Mouse (Mus musculus): ENCODE results near the gene Slc9a3r1.

The Slc9a3r1 gene

DNA sequence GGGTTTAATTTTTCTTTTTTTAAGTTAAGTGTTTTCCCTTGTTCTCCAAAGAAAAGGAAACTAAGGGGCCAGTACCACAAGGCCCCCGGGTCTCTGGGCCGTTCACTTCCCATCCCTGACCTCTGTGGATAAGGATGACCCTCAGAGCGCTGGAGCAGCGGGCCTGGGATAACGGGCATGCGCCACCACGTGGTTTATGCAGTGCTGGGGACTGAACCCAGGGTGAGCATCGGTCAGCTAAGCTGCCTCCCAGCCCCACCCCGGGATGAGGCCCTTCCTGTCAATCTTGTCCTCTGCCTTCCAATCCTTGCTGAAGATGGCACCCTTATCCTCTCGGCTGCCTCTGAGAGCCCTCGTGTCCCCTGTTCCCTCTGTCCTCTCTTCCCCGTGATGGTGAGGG, 64.5 kb downstream of the Slc9a3r1 start:
- no peak for DNase-seq

DNA sequence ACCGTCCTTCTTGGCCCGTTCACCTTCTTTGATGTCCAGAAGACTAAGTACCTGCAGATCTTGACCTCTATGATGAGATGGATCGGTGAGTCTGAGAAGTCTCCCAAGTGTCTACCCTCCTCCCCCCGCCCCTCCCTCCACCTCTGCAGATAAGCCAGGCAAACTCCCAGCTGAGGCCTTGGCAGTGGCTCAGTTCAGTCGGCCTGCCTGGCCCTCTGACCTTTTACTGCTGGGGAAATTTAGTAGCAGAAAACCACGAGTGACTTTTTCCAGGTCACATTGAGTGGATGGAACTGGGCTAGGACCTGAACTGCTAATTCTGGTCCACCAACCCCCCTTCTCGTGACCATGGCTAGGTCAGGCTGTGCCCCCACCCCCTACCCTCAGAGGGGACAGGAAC, 65.3 kb downstream of the Slc9a3r1 start:
- DNase-seq, result no peak

DNA sequence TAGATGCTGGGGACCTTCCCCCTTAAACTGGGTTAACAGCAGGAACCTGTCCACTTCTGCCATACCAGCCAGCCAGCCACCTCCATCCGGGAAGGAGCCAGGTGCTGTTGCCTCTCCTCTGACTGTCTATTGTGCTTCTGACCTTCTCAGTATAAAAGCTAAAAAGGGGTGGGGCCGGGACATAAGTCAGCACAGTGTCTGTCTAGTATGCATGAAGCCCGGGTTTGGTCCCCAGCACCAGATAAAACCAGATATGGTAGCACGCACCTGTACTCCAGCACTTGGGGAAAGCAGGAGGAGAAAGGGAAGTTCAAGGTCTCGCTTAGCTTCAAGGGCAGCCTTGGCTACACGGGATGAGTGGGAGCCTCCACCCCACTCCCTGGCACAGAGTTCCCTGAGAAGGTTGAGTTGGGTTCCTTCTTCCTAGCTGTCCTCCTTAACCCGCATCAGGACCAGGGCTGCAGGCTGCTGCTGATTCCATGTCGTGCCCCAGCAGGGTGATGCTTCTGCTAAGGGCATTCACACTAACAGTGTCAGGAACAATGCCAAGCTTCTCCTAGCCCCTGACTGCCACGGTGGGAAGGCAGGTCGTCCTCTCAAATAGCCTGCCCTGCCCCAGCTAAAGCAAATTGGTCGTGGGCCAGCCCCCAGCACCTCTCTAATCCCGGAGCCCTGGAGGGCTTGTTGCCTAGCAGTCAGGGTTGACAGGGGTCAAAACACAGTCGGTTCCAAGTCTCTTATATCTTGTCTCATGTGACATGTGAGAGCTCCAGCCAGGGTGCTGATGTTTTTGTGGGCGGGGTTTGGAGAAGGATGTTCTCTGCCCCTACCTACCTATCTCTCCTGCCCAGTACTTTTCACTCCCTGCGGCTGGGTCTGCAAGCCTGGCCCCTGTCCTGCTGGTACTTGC, 66.1 kb downstream of the Slc9a3r1 start:
- no peak for DNase-seq
